Mouse (Mus musculus) heart, embryonic 14.5 days (tissue): Measurements from ENCODE around the gene Cfap44. TPM values are rescaled to one million over a fixed set of nuclear protein-coding genes. Genes with fewer than 3 reads are reported as not detected.

ENCODE experiments used
- ATAC-seq: fragments of 200-750 bp; cut with Nextera tagmentation; 2 replicates; pipeline ENCODE4 v1.8.0; 2017; ENCODE audit warnings: low read depth, moderate TSS enrichment; ENCODE audit not compliant: insufficient number of reproducible peaks, insufficient read depth, low FRiP score
- H3K27ac ChIP-seq, 2 experiments: fragments of 200-500 bp in 1 of 2; fragments of 300-500 bp in 1 of 2; sonication (generic) in 1 of 2; replicated peaks in 1 of 2; 2 replicates each; pipeline ENCODE4 v1.5.1; 2012 to 2014; ENCODE audit warnings: low read depth in 2 of 2, low read length in 2 of 2, control low read depth in 1 of 2, mild to moderate bottlenecking in 1 of 2, mixed read lengths in 1 of 2; ENCODE audit not compliant: control insufficient read depth in 1 of 2, insufficient read depth in 1 of 2
- H3K27me3 ChIP-seq: fragments of 300-500 bp; sonication (generic); 2 replicates; pipeline ENCODE4 v1.6.1; 2014; ENCODE audit warnings: mild to moderate bottlenecking, low read length, control low read depth; ENCODE audit not compliant: control insufficient read depth, insufficient read depth
- H3K36me3 ChIP-seq: fragments of 300-500 bp; sonication (generic); 2 replicates; pipeline ENCODE4 v1.6.1; 2014; ENCODE audit warnings: mild to moderate bottlenecking, control low read depth, low read length, mixed read lengths; ENCODE audit not compliant: control insufficient read depth, insufficient read depth
- H3K4me1 ChIP-seq, 2 experiments: fragments of 200-500 bp in 1 of 2; fragments of 300-500 bp in 1 of 2; sonication (generic) in 1 of 2; 2 replicates each; pipeline ENCODE4 v1.6.1; 2012 to 2014; ENCODE audit warnings: low read length in 2 of 2, control low read depth in 1 of 2, mixed read lengths in 1 of 2; ENCODE audit not compliant: control insufficient read depth in 2 of 2, insufficient read depth in 2 of 2
- H3K4me2 ChIP-seq: fragments of 300-500 bp; sonication (generic); 2 replicates; pipeline ENCODE4 v1.6.1; 2014; ENCODE audit warnings: mild to moderate bottlenecking, low read length
- H3K4me3 ChIP-seq, 2 experiments: fragments of 200-500 bp in 1 of 2; fragments of 300-500 bp in 1 of 2; sonication (generic) in 1 of 2; 2 replicates each; pipeline ENCODE4 v1.5.1; 2012 to 2014; ENCODE audit warnings: low read length in 2 of 2, mild to moderate bottlenecking in 2 of 2, control low read depth in 1 of 2, low read depth in 1 of 2, moderate library complexity in 1 of 2; ENCODE audit not compliant: control insufficient read depth in 1 of 2, insufficient read depth in 1 of 2
- H3K9ac ChIP-seq: fragments of 300-500 bp; sonication (generic); 2 replicates; pipeline ENCODE4 v1.6.1; 2014; ENCODE audit warnings: mild to moderate bottlenecking, low read length
- H3K9me3 ChIP-seq: fragments of 300-500 bp; sonication (generic); 2 replicates; pipeline ENCODE4 v1.6.1; 2016; ENCODE audit warnings: low read length, control low read depth; ENCODE audit not compliant: control insufficient read depth
- whole genome bisulfite sequencing: fragments of 180-500 bp; shearing (Covaris S2); extraction: QIAGEN DNeasy Blood & Tissue Kit; methylation state at CpG from one replicate; pipeline ENCODE4 v1.1.7; 2014; 5-methylcytosine and 5-hydroxymethylcytosine counted together
- polyA plus RNA-seq: library from polyadenylated mRNA; unstranded; fragments of >200 nt; fragmentation: Nextera tagmentation; extraction: Ambion mirVana; gene quantifications from 2 replicates; pipeline ENCODE4 v1.2.1, GENCODE M21; 2014

Gene Cfap44
- polyA plus RNA-seq, 1 experiment from 2014 or later: 0.18 TPM

DNA sequence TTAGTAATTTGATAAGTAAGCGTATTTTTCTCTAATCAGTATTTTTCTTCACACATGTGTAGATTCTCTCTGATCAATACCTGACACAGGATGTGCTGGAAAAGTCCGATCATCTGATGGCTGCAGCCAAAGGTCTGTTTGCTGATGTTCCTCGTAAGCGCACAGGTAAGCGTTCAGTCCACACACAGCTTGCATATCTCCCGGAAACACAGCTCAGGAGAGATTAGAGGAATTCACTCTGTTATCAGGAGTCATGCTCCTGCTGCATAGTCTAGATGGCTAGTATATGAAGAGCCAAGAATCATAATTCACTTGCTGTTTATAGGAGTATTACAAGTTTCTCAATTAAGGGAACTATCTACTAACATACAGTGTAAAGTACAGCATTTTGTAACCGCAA, 29.1 kb upstream of the Cfap44 start:
- no peaks in the 10 kb centered on the region for H3K4me1 ChIP-seq
- H3K36me3 ChIP-seq: peaks cover 43% of the 10 kb centered on the region
- 87% methylated on average over 7 of the region's 7 CpGs for WGBS
- H3K9ac ChIP-seq: no peak overlapping the region
- ATAC-seq: no peak
- no peak overlapping the region for H3K4me3 ChIP-seq
- H3K9me3 ChIP-seq: no peaks in the 10 kb centered on the region
- no peak overlapping the region for H3K4me2 ChIP-seq
- H3K27ac ChIP-seq: no peak overlapping the region
- H3K27me3 ChIP-seq: no peaks in the 10 kb centered on the region

DNA sequence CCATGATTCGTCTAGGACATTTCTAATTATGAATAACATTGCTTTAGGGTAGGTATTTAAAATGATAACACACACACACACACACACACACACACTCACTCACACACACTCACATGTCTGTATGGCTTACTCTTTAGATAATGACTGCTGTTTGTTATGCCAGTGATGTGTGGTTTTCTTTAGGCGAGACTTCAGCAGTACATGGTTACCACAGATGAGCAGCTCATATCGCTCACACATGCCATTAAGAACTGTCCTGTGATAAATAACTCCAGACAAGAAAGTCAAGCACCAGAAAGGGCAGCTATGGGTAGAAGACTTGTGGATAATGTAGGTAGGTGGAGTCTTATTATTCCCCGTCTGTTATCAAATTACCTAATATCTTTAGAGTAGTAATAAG, 19.1 kb upstream of the Cfap44 start:
- no peaks in the 10 kb centered on the region for H3K4me1 ChIP-seq
- H3K9ac ChIP-seq: no peak overlapping the region
- H3K36me3 ChIP-seq: peaks cover 47% of the 10 kb centered on the region
- no peak overlapping the region for H3K4me2 ChIP-seq
- H3K4me3 ChIP-seq: no peak overlapping the region
- H3K27ac ChIP-seq: no peak overlapping the region
- 82% methylated on average over 4 of the region's 4 CpGs for WGBS
- no peak for ATAC-seq
- no peaks in the 10 kb centered on the region for H3K27me3 ChIP-seq
- H3K9me3 ChIP-seq: no peaks in the 10 kb centered on the region

GRCm38 (mm10) chr16:44380006-44380405, 14.6 kb upstream of the Cfap44 start:
- Histone ChIP-seq H3K4me2 (no peak overlapping the region), H3K36me3 (peaks cover 23% of the 10 kb centered on the region), H3K9ac (no peak overlapping the region), H3K27ac (no peak overlapping the region), H3K27me3 (no peaks in the 10 kb centered on the region), H3K4me3 (no peak overlapping the region), H3K9me3 (no peaks in the 10 kb centered on the region), H3K4me1 (no peaks in the 10 kb centered on the region)
- ATAC-seq: no peak
- 83% methylated on average over 4 of the region's 4 CpGs for WGBS

GRCm38 (mm10) chr16:44381578-44381977, 13.0 kb upstream of the Cfap44 start:
- 27% methylated on average over 5 of the region's 5 CpGs for WGBS
- no peak overlapping the region for H3K9ac ChIP-seq
- no peaks in the 10 kb centered on the region for H3K9me3 ChIP-seq
- no peaks in the 10 kb centered on the region for H3K27me3 ChIP-seq
- no peak overlapping the region for H3K27ac ChIP-seq
- H3K4me2 ChIP-seq: no peak overlapping the region
- no peak overlapping the region for H3K4me3 ChIP-seq
- H3K36me3 ChIP-seq: peaks cover 30% of the 10 kb centered on the region
- H3K4me1 ChIP-seq: no peaks in the 10 kb centered on the region
- ATAC-seq: no peak

DNA sequence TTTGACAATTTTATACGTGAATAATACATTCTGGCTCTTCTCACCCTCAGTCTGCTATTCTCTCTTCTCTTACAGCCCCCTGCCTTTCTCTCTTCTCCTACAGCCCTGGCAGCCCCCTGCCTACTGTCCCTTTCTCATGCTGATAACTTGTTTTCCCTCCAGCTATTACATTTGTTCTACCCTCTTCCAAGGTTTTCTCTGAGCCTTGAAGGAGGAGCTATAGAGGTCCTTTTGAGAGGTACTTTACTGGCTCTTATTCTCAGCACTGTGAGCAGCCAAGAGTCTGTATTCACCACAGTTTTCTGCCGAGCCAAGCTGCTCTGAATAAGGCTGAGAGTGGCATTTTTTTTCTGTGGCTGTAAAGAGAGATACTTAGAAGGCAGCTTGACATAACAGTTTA, 11.0 kb upstream of the Cfap44 start:
- no peak overlapping the region for H3K9ac ChIP-seq
- no peak for ATAC-seq

DNA sequence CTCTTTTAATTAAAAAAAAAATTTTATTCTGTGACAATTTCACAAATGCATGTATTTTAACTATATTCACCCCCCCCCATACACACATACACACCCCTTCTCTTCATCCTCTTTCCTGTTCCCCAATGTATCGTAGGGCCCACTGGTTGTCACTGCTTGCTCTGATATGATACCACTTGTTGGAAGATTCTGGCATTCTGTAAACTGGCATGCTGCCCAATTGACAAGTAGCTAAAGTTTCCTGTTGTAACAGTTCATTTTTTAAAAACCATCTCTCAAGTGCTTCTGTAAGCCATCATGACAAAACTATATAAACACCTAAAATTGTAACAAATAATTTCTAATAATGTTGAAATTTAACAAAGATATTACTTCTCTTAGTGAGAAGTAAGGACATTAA, 10.3 kb upstream of the Cfap44 start:
- Histone ChIP-seq H3K27ac (no peak overlapping the region), H3K27me3 (no peaks in the 10 kb centered on the region), H3K4me1 (no peaks in the 10 kb centered on the region), H3K36me3 (peaks cover 30% of the 10 kb centered on the region), H3K9me3 (0 out of 2 replicates have a peak, but pooled peaks cover 2% of the 10 kb centered on the region), H3K9ac (no peak overlapping the region), H3K4me2 (no peak overlapping the region), H3K4me3 (no peak overlapping the region)
- 52% methylated on average over 1 of the region's 1 CpGs for WGBS
- ATAC-seq: no peak

More for the DNA sequence above, 11.0 kb upstream of the Cfap44 start:
- Histone ChIP-seq H3K27ac (no peak overlapping the region), H3K4me1 (no peaks in the 10 kb centered on the region), H3K36me3 (peaks cover 29% of the 10 kb centered on the region), H3K4me2 (no peak overlapping the region), H3K27me3 (no peaks in the 10 kb centered on the region), H3K9me3 (no peaks in the 10 kb centered on the region), H3K4me3 (no peak overlapping the region)
- WGBS: 64% methylated on average over 2 of the region's 2 CpGs

GRCm38 (mm10) chr16:44391877-44392548, 2.6 kb upstream of the Cfap44 start:
- H3K4me2 ChIP-seq: no peak overlapping the region
- WGBS: 34% methylated on average over 9 of the region's 9 CpGs
- H3K27ac ChIP-seq: no peak overlapping the region
- H3K4me3 ChIP-seq: no peak overlapping the region
- 0 out of 2 replicates have a peak, but pooled peaks cover 7% of the 10 kb centered on the region for H3K9me3 ChIP-seq
- no peak for ATAC-seq
- H3K9ac ChIP-seq: no peak overlapping the region
- peaks cover 15% of the 10 kb centered on the region for H3K36me3 ChIP-seq
- peaks cover 6 to 11% of the 10 kb centered on the region in 2 experiments; a peak in 2 of 4 replicates for H3K4me1 ChIP-seq
- no peaks in the 10 kb centered on the region for H3K27me3 ChIP-seq

- Histone ChIP-seq H3K36me3 (no peaks in the 10 kb centered on the region), H3K27ac (no peak overlapping the region), H3K4me3 (no peak overlapping the region), H3K27me3 (no peaks in the 10 kb centered on the region), H3K9me3 (peaks cover 3% of the 10 kb centered on the region; the same call in 1 of the 2 replicates), H3K9ac (no peak overlapping the region), H3K4me2 (no peak overlapping the region), H3K4me1 (no peaks in the 10 kb centered on the region)
- WGBS: 90% methylated on average over 5 of the region's 5 CpGs
- no peak for ATAC-seq
Observed at GRCm38 (mm10) chr16:44404933-44405332, 10.3 kb downstream of the Cfap44 start.
